Comparison of ENCODE assay signal across 18 mouse cellular contexts in the genomic region with DNA sequence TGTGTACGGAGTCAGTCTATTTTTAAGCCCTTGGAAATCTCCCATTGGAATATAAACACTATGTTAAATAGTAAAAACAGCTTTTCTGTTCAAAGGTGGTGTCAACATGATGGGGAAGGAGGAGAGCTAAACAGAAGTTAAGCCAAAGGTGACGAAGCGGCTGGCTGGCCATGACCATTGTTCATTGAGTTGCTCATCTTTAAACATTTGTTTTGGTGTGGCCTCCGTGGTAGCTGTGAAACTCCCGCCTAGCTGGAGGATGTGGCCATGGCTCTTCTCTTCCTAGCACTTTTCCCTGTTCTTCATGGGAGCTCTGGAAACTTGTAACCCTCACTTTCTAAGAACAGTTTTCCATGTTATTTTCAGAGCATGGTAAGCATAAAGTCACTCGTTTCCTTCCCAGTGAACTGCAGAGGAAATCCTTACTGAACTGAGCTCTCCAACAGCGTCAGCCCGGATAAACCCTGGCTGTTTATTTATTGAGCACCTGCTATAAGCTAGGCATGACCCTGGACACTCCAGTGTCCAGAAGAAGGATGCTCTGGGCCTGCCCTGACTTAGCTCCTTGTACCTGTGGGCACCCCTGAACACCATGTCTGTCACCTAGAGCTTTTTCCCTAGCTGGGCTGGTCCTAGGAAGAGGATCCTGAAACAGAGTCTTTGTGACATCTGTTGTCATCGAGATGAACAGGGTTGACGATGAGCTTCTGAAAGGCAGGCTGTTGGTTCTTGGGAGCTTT. TPM values are rescaled to one million over a fixed set of nuclear protein-coding genes. Genes with fewer than 3 reads are reported as not detected.
DNase-seq lines count a peak whose midpoint lies in the region; ATAC-seq and TF ChIP-seq lines count a peak whose summit lies in the region.
"Had no signal": no experiment of that assay in that cellular context is flagged by ENCODE, and none has a peak within 500 bp of the region (broad histone marks: within the 10 kb centered on the region; RNA-seq: fewer than 3 reads in every experiment).

No protein-coding gene starts in this region.

- no peaks in the 10 kb centered on the region for H3K36me3 ChIP-seq in heart, embryonic 11.5 days (ENCODE audit: control insufficient read depth, insufficient read depth, low read length)
- no peaks in the 10 kb centered on the region for H3K36me3 ChIP-seq in intestine, embryonic 14.5 days (ENCODE audit: control insufficient read depth, insufficient read depth, low read length)
- no peaks in the 10 kb centered on the region for H3K36me3 ChIP-seq in intestine, postnatal 0 days (ENCODE audit: control insufficient read depth, insufficient read depth)
- H3K36me3 ChIP-seq: neural tube, embryonic 12.5 days had no signal

- intact Hi-C loops in heart, postnatal 14 days (cut with DNase I), result no loop called here

- H3K27me3 ChIP-seq in heart, embryonic 11.5 days (ENCODE audit: control insufficient read depth, insufficient read depth, low read length), result no peaks in the 10 kb centered on the region
- no peaks in the 10 kb centered on the region for H3K27me3 ChIP-seq in intestine, embryonic 14.5 days (replicated peaks; ENCODE audit: control insufficient read depth, insufficient read depth, low read length)
- H3K27me3 ChIP-seq in intestine, postnatal 0 days (replicated peaks; ENCODE audit: control insufficient read depth, insufficient read depth, low read length), result no peaks in the 10 kb centered on the region
- H3K27me3 ChIP-seq: neural tube, embryonic 12.5 days had no signal

- TF ChIP-seq CTCF in intestine, postnatal 0 days (IDR thresholded peaks at IDR 0.05; ENCODE audit: low read depth), result no peak

- no peak overlapping the region; the same call in 1 of the 2 replicates for H3K4me2 ChIP-seq in heart, embryonic 11.5 days
- no peak overlapping the region for H3K4me2 ChIP-seq in intestine, embryonic 14.5 days (ENCODE audit: low read length)
- no peak overlapping the region for H3K4me2 ChIP-seq in intestine, postnatal 0 days (replicated peaks; ENCODE audit: low read depth)
- H3K4me2 ChIP-seq: lung, embryonic 14.5 days; neural tube, embryonic 12.5 days had no signal

- H3K9ac ChIP-seq in heart, embryonic 11.5 days (ENCODE audit: low read depth, low read length), result no peak overlapping the region
- H3K9ac ChIP-seq in intestine, embryonic 14.5 days (ENCODE audit: low read length), result no peak overlapping the region
- no peak overlapping the region for H3K9ac ChIP-seq in intestine, postnatal 0 days (ENCODE audit: low read depth, low read length)
- H3K9ac ChIP-seq: lung, embryonic 14.5 days; neural tube, embryonic 12.5 days had no signal

- no peak overlapping the region for H3K4me3 ChIP-seq in heart, embryonic 11.5 days (ENCODE audit: low read depth, low read length)
- no peak overlapping the region for H3K4me3 ChIP-seq in intestine, embryonic 14.5 days (ENCODE audit: low read depth, low read length)
- no peak overlapping the region for H3K4me3 ChIP-seq in intestine, postnatal 0 days (ENCODE audit: low read depth, low read length)
- H3K4me3 ChIP-seq: neural tube, embryonic 12.5 days had no signal

- H3K27ac ChIP-seq in heart, embryonic 11.5 days (ENCODE audit: low read depth, low read length), result peak overlapping the region; percentile 42
- peak overlapping the region; percentile 48 for H3K27ac ChIP-seq in intestine, embryonic 14.5 days (ENCODE audit: low read depth)
- H3K27ac ChIP-seq in intestine, postnatal 0 days (ENCODE audit: low read depth, low read length), result no peak overlapping the region; the same call in 1 of the 2 replicates
- H3K27ac ChIP-seq: macrophage; neural tube, embryonic 12.5 days had no signal

- no peaks in the 10 kb centered on the region for H3K9me3 ChIP-seq in heart, embryonic 11.5 days (replicated peaks; ENCODE audit: control insufficient read depth, low read length)
- no peaks in the 10 kb centered on the region for H3K9me3 ChIP-seq in intestine, embryonic 14.5 days (ENCODE audit: control insufficient read depth, low read length)
- H3K9me3 ChIP-seq in intestine, postnatal 0 days (ENCODE audit: control insufficient read depth), result no peaks in the 10 kb centered on the region
- H3K9me3 ChIP-seq: neural tube, embryonic 12.5 days had no signal

- peaks cover 20% of the 10 kb centered on the region for H3K4me1 ChIP-seq in heart, embryonic 11.5 days (ENCODE audit: control insufficient read depth, insufficient read depth, low read length)
- peaks cover 18% of the 10 kb centered on the region for H3K4me1 ChIP-seq in intestine, embryonic 14.5 days (replicated peaks; ENCODE audit: control insufficient read depth, insufficient read depth, low read length)
- H3K4me1 ChIP-seq in intestine, postnatal 0 days (replicated peaks; ENCODE audit: control insufficient read depth, insufficient read depth, low read length), result peaks cover 11% of the 10 kb centered on the region

- DNase-seq in heart, postnatal 14 days, result no peak
- DNase-seq in intestine, embryonic 14.5 days (ENCODE audit: low spot score), result no peak
- DNase-seq in right cerebral cortex, postnatal 10 days (ENCODE audit: low spot score in 2 of 2), result peak; percentile 14 to 16
- DNase-seq in right cerebral cortex, postnatal 36 days (ENCODE audit: low spot score in 2 of 2), result no peak
- DNase-seq in yolk sac, embryonic 10.5 days (ENCODE audit: low spot score), result peak; percentile 64
- DNase-seq: cerebellum, postnatal 10 days; kidney, adult 8-10 months; lung, embryonic 14.5 days; retina, postnatal 1 day; thymus, postnatal 36 days had no signal

- no peak for ATAC-seq in heart, embryonic 11.5 days (replicated peaks; ENCODE audit: insufficient number of reproducible peaks, low FRiP score, low TSS enrichment)
- no peak for ATAC-seq in intestine, embryonic 14.5 days (replicated peaks; ENCODE audit: low FRiP score, low TSS enrichment, low read depth)
- ATAC-seq in intestine, postnatal 0 days, result no peak
- no peak for ATAC-seq in inflammation-experienced regulatory T-cells, adult 6 months
- ATAC-seq: activated CD4-positive, CD25-positive, alpha-beta regulatory T cell, adult 4 months; forebrain, embryonic 14.5 days; midbrain, embryonic 16.5 days had no signal

- 71% methylated on average over 10 of the region's 10 CpGs for whole genome bisulfite sequencing in heart, embryonic 11.5 days (ENCODE audit: insufficient replicate concordance)
- WGBS in intestine, embryonic 14.5 days, result 55% methylated on average over 10 of the region's 10 CpGs
- 40% methylated on average over 10 of the region's 10 CpGs for WGBS in intestine, postnatal 0 days

RNA-seq across cellular contexts. Expression of a gene that starts 40.2 kb away (rescaled TPM):
- polyA plus RNA-seq in heart, embryonic 11.5 days (2014; fragmentation: Nextera tagmentation; extraction: Ambion mirVana), result 11.6 and 12.3 TPM in 2 replicates
- 1 to 10 TPM; 1.6 to 1.8 TPM for total RNA-seq in heart, postnatal 14 days (2021)
- 23.3 and 27.6 TPM in 2 replicates for polyA plus RNA-seq in intestine, embryonic 14.5 days (2014; fragmentation: Nextera tagmentation; extraction: Ambion mirVana)
- 2.6 and 5.6 TPM in 2 replicates for polyA plus RNA-seq in intestine, postnatal 0 days (2015; fragmentation: Nextera tagmentation; extraction: Ambion mirVana)
- under 1 TPM in 2 of 3 experiments, not detected in 1; 0.05 to 0.31 TPM for polyA plus RNA-seq in inflammation-experienced regulatory T-cells, adult 6 months (2017; shearing (Covaris generic))
- polyA plus RNA-seq: macrophage had no signal

Comparison
In these comparisons a context has a peak if more than half of its experiments do, and no peak if none do; other contexts are left out.
1. DNase-seq: peak in right cerebral cortex, postnatal 10 days (2 of 2) and yolk sac, embryonic 10.5 days (single experiment); none in heart, postnatal 14 days (0 of 2), intestine, embryonic 14.5 days (single experiment) and right cerebral cortex, postnatal 36 days (0 of 2).